Mouse (Mus musculus) MEL (cell line): Measurements from ENCODE around the gene Hpse2. TPM values are rescaled to one million over a fixed set of nuclear protein-coding genes. Genes with fewer than 3 reads are reported as not detected.

ENCODE experiments used
- DNase-seq: peaks from one replicate; pipeline ENCODE4 v3.0.0; 2011; ENCODE audit warnings: low read depth, low spot score
- H3K27ac ChIP-seq: 2 replicates; pipeline ENCODE4 v1.5.1; 2012; ENCODE audit warnings: low read depth, mild to moderate bottlenecking, control low read depth, low read length, moderate library complexity; ENCODE audit not compliant: control insufficient read depth
- H3K27me3 ChIP-seq, 2 experiments: fragments of 150-350 bp in 1 of 2; sonication (generic) in 1 of 2; 2 replicates each; pipeline ENCODE4 v1.6.1; 2012; ENCODE audit warnings: low read length in 2 of 2, mild to moderate bottlenecking in 2 of 2, improper control_type of control experiment in 1 of 2, moderate library complexity in 1 of 2; ENCODE audit not compliant: insufficient read depth in 2 of 2, control insufficient read depth in 1 of 2
- H3K36me3 ChIP-seq, 2 experiments: 2 replicates each; pipeline ENCODE4 v1.6.1; 2012 to 2014; ENCODE audit warnings: low read length in 2 of 2, improper control_type of control experiment in 1 of 2, inconsistent platforms in 1 of 2, mild to moderate bottlenecking in 1 of 2; ENCODE audit not compliant: insufficient read depth in 2 of 2, control insufficient read depth in 1 of 2
- H3K4me1 ChIP-seq, 2 experiments: fragments of 150-350 bp in 1 of 2; sonication (generic) in 1 of 2; 2 replicates each; pipeline ENCODE4 v1.6.1; 2012; ENCODE audit warnings: low read length in 2 of 2, improper control_type of control experiment in 1 of 2, mild to moderate bottlenecking in 1 of 2; ENCODE audit not compliant: insufficient read depth in 2 of 2, control insufficient read depth in 1 of 2
- H3K4me3 ChIP-seq, 2 experiments: fragments of 150-350 bp in 1 of 2; sonication (generic) in 1 of 2; 2 replicates each; pipeline ENCODE4 v1.5.1; 2012; ENCODE audit warnings: low read depth in 2 of 2, low read length in 2 of 2, mild to moderate bottlenecking in 2 of 2, moderate library complexity in 2 of 2, control low read depth in 1 of 2, improper control_type of control experiment in 1 of 2; ENCODE audit not compliant: control insufficient read depth in 1 of 2, insufficient read depth in 1 of 2
- H3K79me2 ChIP-seq: 2 replicates; pipeline ENCODE4 v1.6.1; 2012; ENCODE audit warnings: mild to moderate bottlenecking, low read length, moderate library complexity; ENCODE audit not compliant: control insufficient read depth, poor library complexity, insufficient read depth
- H3K9ac ChIP-seq: 2 replicates; pipeline ENCODE4 v1.6.1; 2012; ENCODE audit warnings: low read depth, mild to moderate bottlenecking, control low read depth, low read length, moderate library complexity; ENCODE audit not compliant: control insufficient read depth, poor library complexity, severe bottlenecking
- H3K9me3 ChIP-seq: fragments of 150-350 bp; sonication (generic); replicated peaks from 2 replicates; pipeline ENCODE4 v1.6.1; 2012; ENCODE audit warnings: mild to moderate bottlenecking, low read length, improper control_type of control experiment, moderate library complexity; ENCODE audit not compliant: insufficient read depth
- BHLHE40 ChIP-seq: IDR thresholded peaks from 2 replicates; pipeline ENCODE4 v1.6.1; 2012; ENCODE audit warnings: low read depth, mild to moderate bottlenecking, inconsistent platforms, low read length, improper control_type of control experiment, borderline replicate concordance
- CHD1 ChIP-seq: IDR thresholded peaks from 2 replicates; pipeline ENCODE4 v1.6.1; 2012; ENCODE audit warnings: low read depth, mild to moderate bottlenecking, inconsistent platforms, low read length, improper control_type of control experiment
- CHD2 ChIP-seq: IDR thresholded peaks from 2 replicates; pipeline ENCODE4 v1.6.1; 2011; ENCODE audit warnings: low read length, improper control_type of control experiment
- CTCF ChIP-seq, 3 experiments: IDR thresholded peaks in 2 of 3; conservative IDR thresholded peaks in 1 of 3; 2 replicates each; pipeline ENCODE4 v1.5.1; 2011 to 2012; ENCODE audit warnings: low read length in 3 of 3, low read depth in 2 of 3, mild to moderate bottlenecking in 2 of 3, improper control_type of control experiment in 1 of 3, inconsistent platforms in 1 of 3, mixed read lengths in 1 of 3, moderate library complexity in 1 of 3; ENCODE audit not compliant: control insufficient read depth in 1 of 3, insufficient read depth in 1 of 3, poor library complexity in 1 of 3, severe bottlenecking in 1 of 3
- ELF1 ChIP-seq: IDR thresholded peaks from 2 replicates; pipeline ENCODE4 v1.6.1; 2014; ENCODE audit warnings: low read depth, mild to moderate bottlenecking, inconsistent platforms, low read length, improper control_type of control experiment, moderate library complexity
- ETS1 ChIP-seq: IDR thresholded peaks from 2 replicates; pipeline ENCODE4 v1.6.1; 2012; ENCODE audit warnings: low read depth, mild to moderate bottlenecking, inconsistent platforms, low read length, improper control_type of control experiment, moderate library complexity
- HCFC1 ChIP-seq: IDR thresholded peaks from 2 replicates; pipeline ENCODE4 v1.6.1; 2012; ENCODE audit warnings: low read depth, mild to moderate bottlenecking, inconsistent platforms, low read length, improper control_type of control experiment, moderate library complexity
- JUND ChIP-seq: IDR thresholded peaks from 2 replicates; pipeline ENCODE4 v1.6.1; 2011; ENCODE audit warnings: low read depth, mild to moderate bottlenecking, improper control_type of control experiment, low read length
- MAFK ChIP-seq: IDR thresholded peaks from 2 replicates; pipeline ENCODE4 v1.6.1; 2011; ENCODE audit warnings: low read depth, mild to moderate bottlenecking, low read length, improper control_type of control experiment, borderline replicate concordance
- MAX ChIP-seq: IDR thresholded peaks from 2 replicates; pipeline ENCODE4 v1.6.1; 2011; ENCODE audit warnings: low read length, improper control_type of control experiment
- MAZ ChIP-seq: IDR thresholded peaks from 2 replicates; pipeline ENCODE4 v1.6.1; 2012; ENCODE audit warnings: low read depth, mild to moderate bottlenecking, inconsistent platforms, low read length, improper control_type of control experiment
- MEF2A ChIP-seq: IDR thresholded peaks from 2 replicates; pipeline ENCODE4 v1.6.1; 2014; ENCODE audit warnings: low read depth, mild to moderate bottlenecking, inconsistent platforms, low read length, improper control_type of control experiment; ENCODE audit not compliant: poor library complexity, insufficient replicate concordance, severe bottlenecking; ENCODE audit errors: extremely low read depth
- MXI1 ChIP-seq: IDR thresholded peaks from 2 replicates; pipeline ENCODE4 v1.6.1; 2011; ENCODE audit warnings: mild to moderate bottlenecking, low read depth, low read length, improper control_type of control experiment
- NELFE ChIP-seq: IDR thresholded peaks from 2 replicates; pipeline ENCODE4 v1.6.1; 2011; ENCODE audit warnings: low read depth, low read length, improper control_type of control experiment
- NRF1 ChIP-seq: IDR thresholded peaks from 2 replicates; pipeline ENCODE4 v1.6.1; 2014; ENCODE audit warnings: low read depth, mild to moderate bottlenecking, inconsistent platforms, low read length, improper control_type of control experiment, moderate library complexity; ENCODE audit not compliant: poor library complexity, insufficient read depth, severe bottlenecking
- POLR2A ChIP-seq, 2 experiments: IDR thresholded peaks; 2 replicates each; pipeline ENCODE4 v1.6.1; 2011 to 2012; ENCODE audit warnings: low read length in 2 of 2, mild to moderate bottlenecking in 2 of 2, control low read depth in 1 of 2, improper control_type of control experiment in 1 of 2, low read depth in 1 of 2, moderate library complexity in 1 of 2; ENCODE audit not compliant: control insufficient read depth in 1 of 2, insufficient read depth in 1 of 2, poor library complexity in 1 of 2
- POLR2AphosphoS2 ChIP-seq: IDR thresholded peaks from 2 replicates; pipeline ENCODE4 v1.6.1; 2011; ENCODE audit warnings: low read length, improper control_type of control experiment
- RAD21 ChIP-seq: IDR thresholded peaks from 2 replicates; pipeline ENCODE4 v1.6.1; 2011; ENCODE audit warnings: mild to moderate bottlenecking, low read depth, low read length, improper control_type of control experiment
- SIN3A ChIP-seq: IDR thresholded peaks from 2 replicates; pipeline ENCODE4 v1.6.1; 2012; ENCODE audit warnings: low read length, improper control_type of control experiment, inconsistent platforms
- SMC3 ChIP-seq: IDR thresholded peaks from 2 replicates; pipeline ENCODE4 v1.6.1; 2011; ENCODE audit warnings: low read depth, low read length, improper control_type of control experiment
- TAL1 ChIP-seq: IDR thresholded peaks from 2 replicates; pipeline ENCODE4 v1.6.1; 2012; ENCODE audit warnings: mild to moderate bottlenecking, inconsistent platforms, low read length, moderate library complexity, mixed read lengths
- TBP ChIP-seq: IDR thresholded peaks from 2 replicates; pipeline ENCODE4 v1.8.0; 2011; ENCODE audit warnings: low read depth, low read length, improper control_type of control experiment
- TCF12 ChIP-seq: IDR thresholded peaks from 2 replicates; pipeline ENCODE4 v1.6.1; 2014; ENCODE audit warnings: low read depth, mild to moderate bottlenecking, inconsistent platforms, low read length, improper control_type of control experiment, moderate library complexity
- USF1 ChIP-seq: IDR thresholded peaks from 2 replicates; pipeline ENCODE4 v1.6.1; 2014; ENCODE audit warnings: low read depth, mild to moderate bottlenecking, inconsistent platforms, low read length, improper control_type of control experiment, moderate library complexity
- USF2 ChIP-seq, 2 experiments: IDR thresholded peaks; 2 replicates each; pipeline ENCODE4 v1.6.1; 2011 to 2012; ENCODE audit warnings: improper control_type of control experiment in 2 of 2, low read length in 2 of 2, borderline replicate concordance in 1 of 2, inconsistent platforms in 1 of 2, low read depth in 1 of 2, mild to moderate bottlenecking in 1 of 2; ENCODE audit not compliant: insufficient read depth in 1 of 2
- ZC3H11A ChIP-seq: IDR thresholded peaks from 2 replicates; pipeline ENCODE4 v1.6.1; 2012; ENCODE audit warnings: low read depth, mild to moderate bottlenecking, inconsistent platforms, low read length, improper control_type of control experiment
- ZKSCAN1 ChIP-seq: IDR thresholded peaks from 2 replicates; pipeline ENCODE4 v1.6.1; 2012; ENCODE audit warnings: low read depth, mild to moderate bottlenecking, inconsistent platforms, low read length, improper control_type of control experiment, moderate library complexity
- ZMIZ1 ChIP-seq: IDR thresholded peaks from 2 replicates; pipeline ENCODE4 v1.6.1; 2012; ENCODE audit warnings: low read depth, mild to moderate bottlenecking, inconsistent platforms, low read length, improper control_type of control experiment, moderate library complexity
- ZNF384 ChIP-seq: IDR thresholded peaks from 2 replicates; pipeline ENCODE4 v1.6.1; 2012; ENCODE audit warnings: low read depth, mild to moderate bottlenecking, inconsistent platforms, low read length, improper control_type of control experiment
- polyA plus RNA-seq, 2 experiments: library from polyadenylated mRNA; stranded (reverse) in 1 of 2; unstranded in 1 of 2; fragments of >175 nt in 1 of 2; fragments of >200 nt in 1 of 2; gene quantifications; 2 replicates each; pipeline versions ENCODE4 v1.2.1 to v1.2.4; 2012; ENCODE audit warnings: low replicate concordance in 2 of 2, low read depth in 1 of 2; ENCODE audit not compliant: insufficient read length in 2 of 2, insufficient read depth in 1 of 2, missing spikeins in 1 of 2
- total RNA-seq: library from RNA; depleted of rRNA; stranded (reverse); fragments of 300-350 nt; gene quantifications from 2 replicates; pipeline ENCODE4 v1.2.3, GENCODE M21; 2012

Hpse2 gene
- total and polyA plus RNA-seq, 3 experiments: not detected

GRCm38 (mm10) chr19:42779531-42780155 is 608.5 kb downstream of the Hpse2 start, which contains the start of gene Hps1:
Hps1 (minus strand) TSS chr19:42779978.
- H3K4me1 ChIP-seq: peaks cover 0 to 7% of the 10 kb centered on the region in 2 experiments; a peak in 2 of 4 replicates
- H3K4me3 ChIP-seq: peak within 1 kb of the TSS; percentile 72 to 81
- TF ChIP-seq ELF1 (peak; percentile 99), SIN3A (peak; percentile 90), HCFC1 (peak; percentile 83), BHLHE40 (peak; percentile 74), CHD2 (no peak), MAX (peak; percentile 95), POLR2A (IDR thresholded peaks at IDR 0.05; ENCODE audit: control insufficient read depth in 1 of 2, insufficient read depth in 1 of 2, low read depth in 1 of 2, low read length in 2 of 2, poor library complexity in 1 of 2) (peak in 1 of 2 experiments; percentile 90; a peak in 3 of 4 replicates), MAZ (peak; percentile 56; the same call in 1 of the 2 replicates), CHD1 (no peak), MEF2A (no peak), ZMIZ1 (no peak), SMC3 (no peak), MXI1 (peak; percentile 75), RAD21 (no peak), POLR2AphosphoS2 (peak; percentile 69; the same call in 1 of the 2 replicates), NRF1 (no peak), ZNF384 (no peak), CTCF (IDR thresholded peaks at IDR 0.05 in 2 of 3, conservative IDR thresholded peaks at IDR 0.05 in 1 of 3; ENCODE audit: control insufficient read depth in 1 of 3, insufficient read depth in 1 of 3, low read depth in 2 of 3, low read length in 3 of 3, poor library complexity in 1 of 3, severe bottlenecking in 1 of 3) (peak; percentile 38 to 54 (median 53); a peak in 4 of 6 replicates), JUND (no peak), USF1 (peak; percentile 96), ZC3H11A (no peak), TCF12 (peak; percentile 53; the same call in 1 of the 2 replicates), ETS1 (peak; percentile 55), TAL1 (no peak), MAFK (no peak), ZKSCAN1 (no peak), USF2 (IDR thresholded peaks at IDR 0.05; ENCODE audit: borderline replicate concordance in 1 of 2, insufficient read depth in 1 of 2, low read depth in 1 of 2, low read length in 2 of 2) (peak; percentile 97 to 98), TBP (no peak), NELFE (peak; percentile 91)
- peaks cover 2% of the 10 kb centered on the region; the same call in 1 of the 2 replicates for H3K79me2 ChIP-seq
- peak; percentile 98 for DNase-seq
- H3K9ac ChIP-seq: peak within 1 kb of the TSS; percentile 91
- peak within 1 kb of the TSS; percentile 82 for H3K27ac ChIP-seq
- no peaks in the 10 kb centered on the region for H3K9me3 ChIP-seq
- H3K36me3 ChIP-seq: peaks cover 0 to 5% of the 10 kb centered on the region in 2 experiments; a peak in 2 of 4 replicates
- H3K27me3 ChIP-seq: no peaks in the 10 kb centered on the region
